Mouse (Mus musculus): ENCODE measurements around the gene Pnma1. TPM values are rescaled to one million over a fixed set of nuclear protein-coding genes. Genes with fewer than 3 reads are reported as not detected.

The Pnma1 gene
- total and polyA plus RNA-seq, 3 experiments, result 0.13 to 0.30 TPM; not detected in 1

DNA sequence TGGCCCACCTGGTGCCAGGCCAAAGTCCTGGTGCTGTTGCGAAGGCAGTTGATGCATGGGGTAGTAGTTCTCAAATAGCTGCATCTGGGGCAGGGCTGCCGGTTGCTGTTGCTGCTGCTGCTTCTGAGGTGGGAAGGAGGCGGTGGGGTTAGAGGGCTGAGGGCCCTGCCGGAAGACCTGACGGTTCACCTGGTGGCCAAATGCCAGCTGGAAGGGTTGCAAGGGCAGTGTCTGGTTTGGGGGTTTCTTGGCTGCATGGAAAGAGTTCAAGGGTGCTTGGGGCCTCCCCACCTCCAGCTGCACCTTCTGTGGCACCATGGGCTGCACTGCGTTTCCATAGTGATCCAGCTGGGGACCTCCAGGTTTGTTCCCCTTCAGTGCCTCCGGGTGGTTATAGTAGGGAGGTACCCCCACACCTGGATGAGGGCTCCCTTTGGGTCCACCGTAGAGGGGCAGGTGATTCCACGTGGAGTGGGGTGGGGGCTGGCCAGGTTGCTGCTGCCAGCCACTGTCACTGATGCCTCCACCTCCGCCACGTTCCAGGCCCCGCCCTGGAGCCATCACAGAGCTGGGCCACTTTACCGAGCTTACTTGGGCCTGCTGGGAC lies 25.1 kb upstream of the Pnma1 start:
- Histone ChIP-seq H3K9me3 (replicated peaks; ENCODE audit: low read length) (no peaks in the 10 kb centered on the region), H3K9ac (ENCODE audit: insufficient read depth, low read depth) (no peak overlapping the region), H3K79me2 (replicated peaks; ENCODE audit: control insufficient read depth, extremely low read depth, insufficient read depth, poor library complexity, severe bottlenecking) (peaks cover 12% of the 10 kb centered on the region), H3K4me1 (ENCODE audit: control insufficient read depth in 1 of 2, insufficient read depth in 2 of 2) (peaks cover 38 to 60% of the 10 kb centered on the region in 2 experiments), H3K27ac (ENCODE audit: insufficient read depth, low read depth) (no peak overlapping the region), H3K27me3 (replicated peaks) (no peaks in the 10 kb centered on the region), H3K4me3 (replicated peaks in 1 of 3; ENCODE audit: low read depth in 2 of 3, low read length in 2 of 3, poor library complexity in 1 of 3) (no peak overlapping the region), H3K4me2 (ENCODE audit: insufficient read depth, low read depth, poor library complexity, severe bottlenecking) (no peak overlapping the region), H3K36me3 (replicated peaks in 1 of 2; ENCODE audit: control insufficient read depth in 1 of 2, insufficient read depth in 1 of 2, low read length in 1 of 2) (peaks cover 27 to 58% of the 10 kb centered on the region in 2 experiments)
- dilution Hi-C loops (cut with MboI; ENCODE audit: extremely low pct_ligation_motif_present, extremely low pct_unique_long_range_greater_than_20kb, low sequenced_read_pairs) (no loop called here), in situ Hi-C loops (cut with MboI; ENCODE audit: low pct_ligation_motif_present, low pct_unique_long_range_greater_than_20kb, low sequenced_read_pairs) (no loop called here)
- DNase-seq (ENCODE audit: extremely low read depth), result peak; percentile 65
- TF ChIP-seq TCF12 (IDR thresholded peaks at IDR 0.05; ENCODE audit: low read depth, low read length) (peak; percentile 52; the same call in 1 of the 2 replicates), ETS1 (conservative IDR thresholded peaks at IDR 0.05; ENCODE audit: low read depth, low read length) (peak; percentile 51), USF2 (conservative IDR thresholded peaks at IDR 0.05; ENCODE audit: low read depth, low read length) (no peak), BHLHE40 (IDR thresholded peaks at IDR 0.05; ENCODE audit: low read depth, low read length) (0 out of 2 replicates have a peak, but pooled peaks have one; percentile 19)

DNA sequence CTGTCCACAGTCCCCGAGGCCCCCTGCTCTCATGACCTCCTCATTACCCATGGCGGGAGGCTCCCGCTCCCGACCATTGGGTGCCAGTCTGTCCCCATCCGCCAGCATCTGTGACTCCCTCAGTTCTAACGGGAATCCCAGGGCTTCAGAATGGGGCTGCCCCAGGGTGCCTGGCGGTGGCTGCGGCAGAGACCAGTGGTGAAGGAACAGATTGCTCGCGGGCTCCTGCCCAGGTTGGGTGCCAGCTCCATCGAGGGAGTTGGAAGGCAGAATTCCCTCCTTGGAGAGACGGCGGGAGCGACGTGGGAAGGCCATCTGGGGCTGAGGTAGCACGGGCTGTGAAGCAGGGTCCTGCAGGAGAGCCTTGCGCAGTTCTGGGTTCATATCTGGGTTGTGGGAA lies 24.6 kb upstream of the Pnma1 start:
- Histone ChIP-seq H3K36me3 (replicated peaks in 1 of 2; ENCODE audit: control insufficient read depth in 1 of 2, insufficient read depth in 1 of 2, low read length in 1 of 2) (peaks cover 27 to 60% of the 10 kb centered on the region in 2 experiments), H3K27ac (ENCODE audit: insufficient read depth, low read depth) (no peak overlapping the region)

GRCm38 (mm10) chr12:84172216-84172615 lies 23.9 kb upstream of the Pnma1 start:
- no peak overlapping the region for H3K4me2 ChIP-seq (ENCODE audit: insufficient read depth, low read depth, poor library complexity, severe bottlenecking)
- in situ Hi-C loops (cut with MboI; ENCODE audit: low pct_ligation_motif_present, low pct_unique_long_range_greater_than_20kb, low sequenced_read_pairs) (no loop called here), dilution Hi-C loops (cut with MboI; ENCODE audit: extremely low pct_ligation_motif_present, extremely low pct_unique_long_range_greater_than_20kb, low sequenced_read_pairs) (no loop called here)
- peaks cover 10% of the 10 kb centered on the region for H3K79me2 ChIP-seq (replicated peaks; ENCODE audit: control insufficient read depth, extremely low read depth, insufficient read depth, poor library complexity, severe bottlenecking)
- H3K27ac ChIP-seq (ENCODE audit: insufficient read depth, low read depth), result no peak overlapping the region
- H3K4me1 ChIP-seq (ENCODE audit: control insufficient read depth in 1 of 2, insufficient read depth in 2 of 2), result peaks cover 35 to 48% of the 10 kb centered on the region in 2 experiments
- no peak overlapping the region for H3K4me3 ChIP-seq (replicated peaks in 1 of 3; ENCODE audit: low read depth in 2 of 3, low read length in 2 of 3, poor library complexity in 1 of 3)
- no peak for DNase-seq (ENCODE audit: extremely low read depth)
- H3K9ac ChIP-seq (ENCODE audit: insufficient read depth, low read depth), result no peak overlapping the region
- H3K27me3 ChIP-seq (replicated peaks), result no peaks in the 10 kb centered on the region
- no peaks in the 10 kb centered on the region for H3K9me3 ChIP-seq (replicated peaks; ENCODE audit: low read length)
- H3K36me3 ChIP-seq (replicated peaks in 1 of 2; ENCODE audit: control insufficient read depth in 1 of 2, insufficient read depth in 1 of 2, low read length in 1 of 2), result peaks cover 27 to 66% of the 10 kb centered on the region in 2 experiments
- TF ChIP-seq POLR2A (IDR thresholded peaks at IDR 0.05; ENCODE audit: low read depth, low read length) (no peak), MAX (IDR thresholded peaks at IDR 0.05; ENCODE audit: low read length) (no peak), MYC (IDR thresholded peaks at IDR 0.05; ENCODE audit: low read depth, low read length) (no peak), PAX5 (IDR thresholded peaks at IDR 0.05; ENCODE audit: low read length) (no peak), POLR2AphosphoS2 (IDR thresholded peaks at IDR 0.05; ENCODE audit: low read depth, low read length) (no peak), RAD21 (IDR thresholded peaks at IDR 0.05; ENCODE audit: low read depth, low read length) (no peak), RCOR1 (conservative IDR thresholded peaks at IDR 0.05; ENCODE audit: low read depth, low read length) (no peak), MEF2A (IDR thresholded peaks at IDR 0.05; ENCODE audit: borderline replicate concordance, low read depth, low read length) (no peak), IRF4 (IDR thresholded peaks at IDR 0.05; ENCODE audit: low read depth, low read length) (no peak), ETS1 (conservative IDR thresholded peaks at IDR 0.05; ENCODE audit: low read depth, low read length) (no peak), CHD2 (IDR thresholded peaks at IDR 0.05; ENCODE audit: low read length) (no peak), USF1 (IDR thresholded peaks at IDR 0.05; ENCODE audit: low read depth, low read length) (no peak), NELFE (IDR thresholded peaks at IDR 0.05; ENCODE audit: low read depth, low read length) (no peak)

More for the DNA sequence above, 24.6 kb upstream of the Pnma1 start:
- no peak overlapping the region for H3K4me3 ChIP-seq (replicated peaks in 1 of 3; ENCODE audit: low read depth in 2 of 3, low read length in 2 of 3, poor library complexity in 1 of 3)
- no peaks in the 10 kb centered on the region for H3K27me3 ChIP-seq (replicated peaks)
- no peak overlapping the region for H3K9ac ChIP-seq (ENCODE audit: insufficient read depth, low read depth)
- H3K9me3 ChIP-seq (replicated peaks; ENCODE audit: low read length), result no peaks in the 10 kb centered on the region
- H3K4me1 ChIP-seq (ENCODE audit: control insufficient read depth in 1 of 2, insufficient read depth in 2 of 2), result peaks cover 38 to 55% of the 10 kb centered on the region in 2 experiments
- H3K4me2 ChIP-seq (ENCODE audit: insufficient read depth, low read depth, poor library complexity, severe bottlenecking), result no peak overlapping the region
- in situ Hi-C loops (cut with MboI; ENCODE audit: low pct_ligation_motif_present, low pct_unique_long_range_greater_than_20kb, low sequenced_read_pairs), result no loop called here
- TF ChIP-seq USF1 (IDR thresholded peaks at IDR 0.05; ENCODE audit: low read depth, low read length) (no peak), IRF4 (IDR thresholded peaks at IDR 0.05; ENCODE audit: low read depth, low read length) (no peak), ELF1 (IDR thresholded peaks at IDR 0.05; ENCODE audit: low read depth, low read length) (no peak), RCOR1 (conservative IDR thresholded peaks at IDR 0.05; ENCODE audit: low read depth, low read length) (no peak), MAFK (IDR thresholded peaks at IDR 0.05; ENCODE audit: insufficient replicate concordance, low read length) (no peak), UBTF (IDR thresholded peaks at IDR 0.05; ENCODE audit: low read depth, low read length) (no peak), ZNF384 (IDR thresholded peaks at IDR 0.05; ENCODE audit: low read depth, low read length) (no peak), GABPA (IDR thresholded peaks at IDR 0.05; ENCODE audit: insufficient replicate concordance, low read depth, low read length) (no peak), JUN (IDR thresholded peaks at IDR 0.05; ENCODE audit: insufficient read depth, low read depth, low read length) (no peak), ETS1 (conservative IDR thresholded peaks at IDR 0.05; ENCODE audit: low read depth, low read length) (no peak), NRF1 (IDR thresholded peaks at IDR 0.05; ENCODE audit: low read depth, low read length) (no peak), CHD1 (IDR thresholded peaks at IDR 0.05; ENCODE audit: low read depth, low read length) (no peak), HCFC1 (IDR thresholded peaks at IDR 0.05; ENCODE audit: low read depth, low read length) (no peak), E2F4 (IDR thresholded peaks at IDR 0.05; ENCODE audit: insufficient replicate concordance, low read depth, low read length) (no peak), SIN3A (IDR thresholded peaks at IDR 0.05; ENCODE audit: low read length) (no peak)
- dilution Hi-C loops (cut with MboI; ENCODE audit: extremely low pct_ligation_motif_present, extremely low pct_unique_long_range_greater_than_20kb, low sequenced_read_pairs), result no loop called here
- DNase-seq (ENCODE audit: extremely low read depth), result no peak
- peaks cover 10% of the 10 kb centered on the region for H3K79me2 ChIP-seq (replicated peaks; ENCODE audit: control insufficient read depth, extremely low read depth, insufficient read depth, poor library complexity, severe bottlenecking)

All from CH12.LX (cell line).